Mouse (Mus musculus): ENCODE measurements around the gene Neu2. TPM values are rescaled to one million over a fixed set of nuclear protein-coding genes. Genes with fewer than 3 reads are reported as not detected.

The Neu2 gene
- polyA plus RNA-seq, 1 experiment from 2014 or later, result not detected

DNA sequence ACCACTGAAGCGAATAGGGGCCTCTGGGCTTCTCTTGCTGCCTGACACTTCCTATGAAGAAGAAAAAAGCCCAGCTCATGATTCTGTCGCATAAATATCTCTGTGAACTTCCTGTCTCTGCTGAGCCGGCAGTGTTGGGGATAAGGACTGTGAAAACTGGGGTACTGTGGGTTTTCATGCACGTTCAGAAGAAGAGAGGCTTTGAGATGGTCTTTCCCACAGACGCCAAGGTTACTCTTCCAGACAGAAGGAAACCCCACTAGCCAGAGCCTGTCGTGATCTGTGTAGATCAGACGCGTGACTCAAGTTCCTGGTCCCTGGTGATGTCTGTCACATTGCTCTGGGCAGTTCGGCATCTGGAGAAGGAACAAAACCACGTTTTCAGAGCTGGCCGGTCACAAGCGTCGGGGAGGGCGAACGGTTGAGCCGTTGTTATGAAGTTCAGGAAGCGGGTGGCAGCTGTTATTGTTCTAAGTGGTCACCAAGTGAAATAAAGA lies 130.5 kb downstream of the Neu2 start:
- no peak overlapping the region for H3K4me3 ChIP-seq (replicated peaks)
- ATAC-seq (ENCODE audit: low FRiP score), result no peak
- H3K27me3 ChIP-seq, result no peaks in the 10 kb centered on the region
- H3K36me3 ChIP-seq (replicated peaks), result no peaks in the 10 kb centered on the region
- H3K4me1 ChIP-seq, result no peaks in the 10 kb centered on the region
- no peak overlapping the region for H3K4me2 ChIP-seq
- H3K27ac ChIP-seq, result no peak overlapping the region; the same call in 1 of the 2 replicates
- H3K9me3 ChIP-seq, result no peaks in the 10 kb centered on the region
- 83% methylated on average over 17 of the region's 17 CpGs for WGBS
- H3K9ac ChIP-seq, result no peak overlapping the region

DNA sequence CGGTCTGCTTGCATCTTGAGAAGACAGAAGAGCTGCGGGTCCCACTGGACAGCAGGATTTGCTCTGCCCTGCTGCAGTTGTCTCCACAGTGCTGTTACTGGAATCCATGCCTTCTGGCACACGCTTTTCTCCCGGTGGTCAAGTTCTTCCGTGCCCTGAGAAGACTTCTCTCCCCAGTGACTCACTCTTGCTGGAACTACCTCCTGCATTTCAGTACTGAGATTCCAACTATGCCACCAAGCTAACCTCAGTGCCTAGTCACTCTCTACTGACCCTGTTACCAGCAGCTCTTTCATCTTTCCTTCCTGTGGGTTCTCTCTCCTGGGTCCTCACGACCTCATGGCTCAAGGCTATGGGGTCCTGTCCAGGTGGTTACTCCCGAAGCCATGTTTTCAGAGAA lies 133.3 kb downstream of the Neu2 start:
- H3K4me1 ChIP-seq, result no peaks in the 10 kb centered on the region
- 91% methylated on average over 7 of the region's 7 CpGs for WGBS

DNA sequence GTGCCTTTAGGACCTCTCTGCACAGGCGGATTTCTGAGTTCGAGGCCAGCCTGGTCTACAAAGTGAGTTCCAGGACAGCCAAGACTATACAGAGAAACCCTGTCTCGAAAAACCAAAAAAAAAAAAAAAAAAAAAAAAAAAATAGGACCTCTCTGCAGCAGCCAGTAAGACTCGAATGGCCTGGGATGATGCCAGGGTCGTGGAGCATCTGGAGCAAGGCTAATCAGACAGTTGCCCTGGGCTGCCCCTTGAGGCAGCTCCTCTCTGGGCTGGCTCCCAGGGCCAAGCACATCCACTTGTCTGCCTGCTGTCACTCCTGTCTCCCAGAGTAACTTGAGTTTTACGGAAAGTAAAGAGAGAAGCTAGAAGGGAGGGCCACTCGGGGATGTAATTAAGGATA lies 135.4 kb downstream of the Neu2 start:
- no peak overlapping the region for H3K4me3 ChIP-seq (replicated peaks)
- ATAC-seq (ENCODE audit: low FRiP score), result no peak
- H3K27me3 ChIP-seq, result no peaks in the 10 kb centered on the region
- no peak overlapping the region for H3K9ac ChIP-seq
- no peak overlapping the region for H3K4me2 ChIP-seq
- no peaks in the 10 kb centered on the region for H3K36me3 ChIP-seq (replicated peaks)
- no peak overlapping the region for H3K27ac ChIP-seq
- 79% methylated on average over 7 of the region's 7 CpGs for WGBS
- H3K4me1 ChIP-seq, result no peaks in the 10 kb centered on the region
- H3K9me3 ChIP-seq, result no peaks in the 10 kb centered on the region

More for the DNA sequence above, 133.3 kb downstream of the Neu2 start:
- H3K9ac ChIP-seq, result no peak overlapping the region
- no peak for ATAC-seq (ENCODE audit: low FRiP score)
- no peaks in the 10 kb centered on the region for H3K9me3 ChIP-seq
- H3K27me3 ChIP-seq, result no peaks in the 10 kb centered on the region
- no peaks in the 10 kb centered on the region for H3K36me3 ChIP-seq (replicated peaks)
- H3K27ac ChIP-seq, result no peak overlapping the region
- H3K4me3 ChIP-seq (replicated peaks), result no peak overlapping the region
- H3K4me2 ChIP-seq, result no peak overlapping the region

DNA sequence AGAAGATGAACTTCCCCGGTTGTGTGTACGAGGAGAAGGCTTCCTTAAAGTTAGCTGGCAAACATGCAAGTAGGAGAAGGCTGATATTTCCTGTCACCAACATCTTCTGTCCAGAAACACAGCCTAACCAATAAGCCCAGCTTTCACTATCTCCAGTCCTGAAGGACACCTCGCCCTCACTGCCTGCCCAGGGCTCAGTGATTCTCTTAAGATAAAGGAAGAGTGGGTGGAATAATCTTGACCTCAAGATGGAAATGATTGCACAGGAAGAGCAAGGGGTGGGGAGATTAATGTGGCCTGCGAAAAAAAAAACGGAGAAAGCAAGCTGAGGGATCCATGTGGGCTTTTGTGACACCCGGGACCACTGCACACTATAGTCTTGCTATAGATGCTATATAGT lies 136.1 kb downstream of the Neu2 start:
- Histone ChIP-seq H3K4me3 (replicated peaks) (no peak overlapping the region), H3K9me3 (no peaks in the 10 kb centered on the region)
- ATAC-seq (ENCODE audit: low FRiP score), result no peak

More for the DNA sequence above, 136.1 kb downstream of the Neu2 start:
- Histone ChIP-seq H3K36me3 (replicated peaks) (no peaks in the 10 kb centered on the region), H3K9ac (no peak overlapping the region), H3K27ac (no peak overlapping the region), H3K4me2 (no peak overlapping the region), H3K27me3 (no peaks in the 10 kb centered on the region), H3K4me1 (no peaks in the 10 kb centered on the region)
- WGBS, result 82% methylated on average over 6 of the region's 6 CpGs

Other genes starting within 250 kb of the Neu2 start
- 1.5 and 1.6 TPM in 2 replicates for gene Efhd1, start 245.5 kb upstream of the Neu2 start, polyA plus RNA-seq (2016; fragmentation: Nextera tagmentation; extraction: Ambion mirVana)
- 59.2 and 61.8 TPM in 2 replicates for gene Gigyf2, start 182.9 kb upstream of the Neu2 start, polyA plus RNA-seq (2016; fragmentation: Nextera tagmentation; extraction: Ambion mirVana)
- 2.0 and 6.3 TPM in 2 replicates for gene Kcnj13, start 115.2 kb upstream of the Neu2 start, polyA plus RNA-seq (2016; fragmentation: Nextera tagmentation; extraction: Ambion mirVana)
- not detected in 2 replicates for gene Snorc, start 39.6 kb upstream of the Neu2 start, polyA plus RNA-seq (2016; fragmentation: Nextera tagmentation; extraction: Ambion mirVana)
- 2.2 and 3.0 TPM in 2 replicates for gene Ngef, start 64.0 kb downstream of the Neu2 start, polyA plus RNA-seq (2016; fragmentation: Nextera tagmentation; extraction: Ambion mirVana)
- 2.6 and 3.8 TPM in 2 replicates for gene Inpp5d, start 110.4 kb downstream of the Neu2 start, polyA plus RNA-seq (2016; fragmentation: Nextera tagmentation; extraction: Ambion mirVana)
- gene Atg16l1, start 246.0 kb downstream of the Neu2 start, polyA plus RNA-seq (2016; fragmentation: Nextera tagmentation; extraction: Ambion mirVana), result 46.6 and 51.4 TPM in 2 replicates

Measured in forebrain, embryonic 12.5 days (tissue).